Mouse (Mus musculus) cerebellum, adult 18-20 months (tissue): ENCODE results near the gene Wfdc11.
A peak's percentile ranks its signal among the peaks of the same experiment; 100 is the strongest.
"Not testable (repeated sequence)": the region's sequence is repeated elsewhere in the genome, so short reads cannot be mapped to it uniquely, and the experiment has no call there.

Experiments
- DNase-seq, 2 experiments: peaks; one replicate each; pipeline ENCODE4 v3.0.0; 2021

Gene Wfdc11

GRCm38 (mm10) chr2:164673987-164674386 lies at the start of gene Wfdc11:
Gene Wfdc11 (minus strand): TSS chr2:164674087.
- DNase-seq = no peak

GRCm38 (mm10) chr2:164723276-164723675 lies 49.4 kb upstream of the Wfdc11 start:
- DNase-seq = no peak

- DNase-seq = not testable (repeated sequence)
These were observed 42.4 kb upstream of the Wfdc11 start for GRCm38 (mm10) chr2:164716194-164716786.

GRCm38 (mm10) chr2:164715005-164715404 lies 41.1 kb upstream of the Wfdc11 start, which contains the start of gene Spint5:
Gene Spint5 (plus strand): TSS chr2:164715305.
- DNase-seq = no peak

GRCm38 (mm10) chr2:164705991-164706390 lies 32.1 kb upstream of the Wfdc11 start:
- no peak for DNase-seq

- DNase-seq = no peak
These were observed 31.4 kb upstream of the Wfdc11 start for GRCm38 (mm10) chr2:164705328-164705727.

- DNase-seq = no peak
These were observed 30.3 kb upstream of the Wfdc11 start for GRCm38 (mm10) chr2:164704235-164704634.

- no peak for DNase-seq
These were observed 27.9 kb upstream of the Wfdc11 start for GRCm38 (mm10) chr2:164701761-164702160.

GRCm38 (mm10) chr2:164700959-164701358 lies 27.1 kb upstream of the Wfdc11 start:
- DNase-seq = no peak

GRCm38 (mm10) chr2:164698201-164698600 lies 24.3 kb upstream of the Wfdc11 start, which contains the start of gene Spint4:
Gene Spint4 (plus strand): TSS chr2:164698501.
- DNase-seq = no peak

GRCm38 (mm10) chr2:164684807-164685206 lies 10.9 kb upstream of the Wfdc11 start, which contains the start of gene Wfdc13:
Gene Wfdc13 (plus strand): TSS chr2:164685107.
- no peak for DNase-seq

GRCm38 (mm10) chr2:164679906-164680305 lies 6.0 kb upstream of the Wfdc11 start:
- DNase-seq = no peak

- peak; percentile 49 to 50 for DNase-seq
These were observed 5.2 kb upstream of the Wfdc11 start for GRCm38 (mm10) chr2:164678848-164679625.

- DNase-seq = no peak
These were observed 3.2 kb upstream of the Wfdc11 start for GRCm38 (mm10) chr2:164676916-164677685.

- no peak for DNase-seq
These were observed 2.2 kb upstream of the Wfdc11 start for GRCm38 (mm10) chr2:164676103-164676502.

- no peak for DNase-seq
These were observed 2.9 kb downstream of the Wfdc11 start for GRCm38 (mm10) chr2:164670938-164671337.

GRCm38 (mm10) chr2:164670261-164670660 lies 3.6 kb downstream of the Wfdc11 start:
- no peak for DNase-seq

GRCm38 (mm10) chr2:164664851-164665250 lies 9.0 kb downstream of the Wfdc11 start:
- no peak for DNase-seq

- no peak for DNase-seq
These were observed 17.4 kb downstream of the Wfdc11 start, which contains the start of gene Wfdc9 for GRCm38 (mm10) chr2:164656483-164656882. Gene Wfdc9 (minus strand): TSS chr2:164656583.

- peak; percentile 18 to 33 for DNase-seq
These were observed 18.0 kb downstream of the Wfdc11 start, which contains the start of gene Wfdc10 for GRCm38 (mm10) chr2:164655858-164656257. Gene Wfdc10 (plus strand): TSS chr2:164656046.

GRCm38 (mm10) chr2:164641881-164642673 lies 31.8 kb downstream of the Wfdc11 start:
- DNase-seq = no peak

GRCm38 (mm10) chr2:164641129-164641528 lies 32.8 kb downstream of the Wfdc11 start:
- no peak for DNase-seq
